In the genomic region with DNA sequence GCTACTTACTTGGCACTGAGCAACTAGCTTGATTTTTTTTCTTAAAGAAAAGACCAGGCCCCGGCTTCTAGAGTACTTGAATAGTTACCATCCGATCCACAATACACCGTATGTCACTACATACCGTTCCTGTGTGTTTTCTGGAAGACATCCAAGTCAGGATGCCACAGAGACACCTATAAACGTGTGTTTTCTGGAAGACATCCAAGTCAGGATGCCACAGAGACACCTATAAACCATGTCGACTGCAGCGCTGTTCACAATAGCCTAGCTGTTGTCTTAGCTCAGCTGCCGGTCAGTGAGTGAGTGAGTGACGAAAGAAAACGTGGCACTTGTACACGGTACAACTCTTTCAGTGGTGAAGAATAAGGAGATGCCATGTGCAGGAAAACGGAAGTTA, we compare ENCODE assay signal across 31 mouse cellular contexts. TPM values are rescaled to one million over a fixed set of nuclear protein-coding genes. Genes with fewer than 3 reads are reported as not detected.
A peak's percentile ranks its signal among the peaks of the same experiment; 100 is the strongest.
DNase-seq lines count a peak whose midpoint lies in the region; ATAC-seq and TF ChIP-seq lines count a peak whose summit lies in the region.
"Had no signal": no experiment of that assay in that cellular context is flagged by ENCODE, and none has a peak within 500 bp of the region (broad histone marks: within the 10 kb centered on the region; RNA-seq: fewer than 3 reads in every experiment).

No protein-coding gene starts in this region.

- H3K4me2 ChIP-seq in embryonic facial prominence, embryonic 14.5 days (ENCODE audit: low read depth, low read length) = no peak overlapping the region
- no peak overlapping the region for H3K4me2 ChIP-seq in lung, embryonic 14.5 days
- H3K4me2 ChIP-seq: embryonic facial prominence, embryonic 15.5 days; forebrain, embryonic 12.5 days; forebrain, embryonic 15.5 days; heart, embryonic 13.5 days; hindbrain, embryonic 12.5 days had no signal

- TF ChIP-seq POLR2A in embryonic fibroblast, embryonic 13.5 days (IDR thresholded peaks at IDR 0.05; ENCODE audit: low read depth, low read length) = no peak

- H3K27ac ChIP-seq in embryonic facial prominence, embryonic 14.5 days (replicated peaks; ENCODE audit: low read depth, low read length) = no peak overlapping the region
- no peak overlapping the region for H3K27ac ChIP-seq in embryonic facial prominence, embryonic 10.5 days (replicated peaks)
- H3K27ac ChIP-seq in lung, embryonic 14.5 days (ENCODE audit: low read depth) = no peak overlapping the region
- H3K27ac ChIP-seq in embryonic fibroblast, embryonic 13.5 days (ENCODE audit: insufficient read depth, low read length) = peak overlapping the region; percentile 86
- H3K27ac ChIP-seq: embryonic facial prominence, embryonic 15.5 days; forebrain, embryonic 12.5 days; forebrain, embryonic 15.5 days; heart, adult 2 months; heart, embryonic 10.5 days; heart, embryonic 13.5 days; hindbrain, embryonic 12.5 days had no signal

- H3K27me3 ChIP-seq in embryonic facial prominence, embryonic 14.5 days (replicated peaks; ENCODE audit: control insufficient read depth, insufficient read depth, low read length) = no peaks in the 10 kb centered on the region
- no peaks in the 10 kb centered on the region for H3K27me3 ChIP-seq in embryonic facial prominence, embryonic 10.5 days (replicated peaks; ENCODE audit: low read depth, poor library complexity, severe bottlenecking)
- no peaks in the 10 kb centered on the region for H3K27me3 ChIP-seq in lung, embryonic 14.5 days (ENCODE audit: insufficient read depth, low read length)
- H3K27me3 ChIP-seq: CH12.LX; embryonic facial prominence, embryonic 15.5 days; forebrain, embryonic 12.5 days; forebrain, embryonic 15.5 days; heart, embryonic 13.5 days; hindbrain, embryonic 12.5 days; Patski had no signal

- 55% methylated on average over 12 of the region's 12 CpGs for WGBS in embryonic facial prominence, embryonic 14.5 days
- 84% methylated on average over 12 of the region's 12 CpGs for WGBS in embryonic facial prominence, embryonic 10.5 days
- WGBS in lung, embryonic 14.5 days = 42% methylated on average over 12 of the region's 12 CpGs

- H3K4me3 ChIP-seq in embryonic facial prominence, embryonic 14.5 days (ENCODE audit: low read depth, low read length) = no peak overlapping the region
- no peak overlapping the region for H3K4me3 ChIP-seq in embryonic facial prominence, embryonic 10.5 days
- no peak overlapping the region for H3K4me3 ChIP-seq in lung, embryonic 14.5 days (ENCODE audit: low read depth, low read length)
- no peak overlapping the region for H3K4me3 ChIP-seq in embryonic fibroblast, embryonic 13.5 days (ENCODE audit: insufficient read depth, low read length)
- H3K4me3 ChIP-seq: embryonic facial prominence, embryonic 15.5 days; erythroblast, embryonic 14.5 days; forebrain, embryonic 12.5 days; forebrain, embryonic 15.5 days; heart, adult 2 months; heart, embryonic 10.5 days; heart, embryonic 13.5 days; hindbrain, embryonic 12.5 days had no signal

- H3K36me3 ChIP-seq in embryonic facial prominence, embryonic 14.5 days (ENCODE audit: control insufficient read depth, insufficient read depth, low read length) = no peaks in the 10 kb centered on the region
- no peaks in the 10 kb centered on the region for H3K36me3 ChIP-seq in embryonic facial prominence, embryonic 10.5 days (replicated peaks)
- no peaks in the 10 kb centered on the region for H3K36me3 ChIP-seq in lung, embryonic 14.5 days (ENCODE audit: insufficient read depth)
- H3K36me3 ChIP-seq: embryonic facial prominence, embryonic 15.5 days; forebrain, embryonic 12.5 days; forebrain, embryonic 15.5 days; G1E; heart, embryonic 10.5 days; heart, embryonic 13.5 days; hindbrain, embryonic 12.5 days had no signal

- TF ChIP-seq CTCF in lung, embryonic 14.5 days (IDR thresholded peaks at IDR 0.05; ENCODE audit: low read depth) = no peak
- TF ChIP-seq CTCF in embryonic fibroblast, embryonic 13.5 days (IDR thresholded peaks at IDR 0.05; ENCODE audit: borderline replicate concordance, insufficient read depth, low read length) = no peak

- H3K4me1 ChIP-seq in embryonic facial prominence, embryonic 14.5 days (ENCODE audit: control insufficient read depth, insufficient read depth, low read length) = no peaks in the 10 kb centered on the region
- H3K4me1 ChIP-seq in embryonic facial prominence, embryonic 10.5 days = no peaks in the 10 kb centered on the region
- H3K4me1 ChIP-seq in lung, embryonic 14.5 days (ENCODE audit: insufficient read depth) = no peaks in the 10 kb centered on the region
- peaks cover 7% of the 10 kb centered on the region for H3K4me1 ChIP-seq in embryonic fibroblast, embryonic 13.5 days (ENCODE audit: control insufficient read depth, insufficient read depth, low read length)
- H3K4me1 ChIP-seq: embryonic facial prominence, embryonic 15.5 days; forebrain, embryonic 12.5 days; forebrain, embryonic 15.5 days; heart, embryonic 10.5 days; hindbrain, embryonic 12.5 days had no signal

- peak; percentile 78 for DNase-seq in embryonic facial prominence, embryonic 14.5 days (ENCODE audit: low spot score)
- DNase-seq in embryonic facial prominence, embryonic 10.5 days (ENCODE audit: low spot score) = no peak
- peak; percentile 20 for DNase-seq in lung, embryonic 14.5 days
- no peak for DNase-seq in lung, postnatal 14 days
- peak; percentile 6 for DNase-seq in mesoderm, embryonic 11.5 days (ENCODE audit: low read depth, low spot score)
- no peak for DNase-seq in adrenal gland, postnatal 4 days (ENCODE audit: low spot score in 2 of 2)
- no peak for DNase-seq in thymus, postnatal 4 days
- DNase-seq: adrenal gland, postnatal 10 days; adrenal gland, postnatal 36 days; B cell, adult 2 months; cerebellum, adult 11-12 months; cerebellum, adult 8-10 months; cerebellum, postnatal 10 days; cerebellum, postnatal 36 days; embryo, embryonic 11 days; gastrocnemius, postnatal 25 days; heart, adult 2 months; heart, postnatal 14 days had no signal

- ATAC-seq in embryonic facial prominence, embryonic 14.5 days (ENCODE audit: low read depth) = peak; percentile 70
- ATAC-seq in lung, embryonic 14.5 days (ENCODE audit: insufficient read depth) = no peak
- ATAC-seq: forebrain, embryonic 15.5 days; hindbrain, embryonic 16.5 days; inflammation-experienced regulatory T-cells, adult 6 months; Patski had no signal

- no peak overlapping the region for H3K9ac ChIP-seq in embryonic facial prominence, embryonic 14.5 days (ENCODE audit: low read depth, low read length)
- no peak overlapping the region for H3K9ac ChIP-seq in lung, embryonic 14.5 days
- H3K9ac ChIP-seq: embryonic facial prominence, embryonic 15.5 days; forebrain, embryonic 12.5 days; forebrain, embryonic 15.5 days; heart, embryonic 13.5 days; hindbrain, embryonic 12.5 days had no signal

- H3K9me3 ChIP-seq in embryonic facial prominence, embryonic 14.5 days (ENCODE audit: control insufficient read depth, low read length) = no peaks in the 10 kb centered on the region
- no peaks in the 10 kb centered on the region for H3K9me3 ChIP-seq in embryonic facial prominence, embryonic 10.5 days
- H3K9me3 ChIP-seq in lung, embryonic 14.5 days (ENCODE audit: low read depth, low read length) = no peaks in the 10 kb centered on the region
- H3K9me3 ChIP-seq: embryonic facial prominence, embryonic 15.5 days; forebrain, embryonic 12.5 days; forebrain, embryonic 15.5 days; G1E; heart, embryonic 10.5 days; heart, embryonic 13.5 days; hindbrain, embryonic 12.5 days had no signal

RNA-seq across cellular contexts. Expression of gene Entpd1, which starts 13.8 kb away (rescaled TPM):
- polyA plus RNA-seq in embryonic facial prominence, embryonic 14.5 days (2014; fragmentation: Nextera tagmentation; extraction: Ambion mirVana) = 15.7 and 18.3 TPM in 2 replicates
- polyA plus RNA-seq in embryonic facial prominence, embryonic 10.5 days (2016; fragmentation: Nextera tagmentation; extraction: Ambion mirVana) = 3.1 and 3.3 TPM in 2 replicates
- 12.7 and 15.4 TPM in 2 replicates for polyA plus RNA-seq in lung, embryonic 14.5 days (2014; fragmentation: Nextera tagmentation; extraction: Ambion mirVana)
- 0.97 and 3.2 TPM in 2 replicates for polyA plus RNA-seq in embryonic fibroblast, embryonic 13.5 days (2011; ENCODE audit: insufficient read length, low read depth, missing spikeins)
- 10 to 100 TPM; 34.7 to 37.2 TPM for total RNA-seq in adrenal gland, postnatal 4 days (2021)
- polyA plus RNA-seq: G1E had no signal

RNA-seq across cellular contexts. Expression of gene Tctn3, which starts 13.9 kb away (rescaled TPM):
- polyA plus RNA-seq in embryonic facial prominence, embryonic 14.5 days (2014; fragmentation: Nextera tagmentation; extraction: Ambion mirVana) = 10.5 and 11.6 TPM in 2 replicates
- 10.0 and 11.5 TPM in 2 replicates for polyA plus RNA-seq in embryonic facial prominence, embryonic 10.5 days (2016; fragmentation: Nextera tagmentation; extraction: Ambion mirVana)
- polyA plus RNA-seq in lung, embryonic 14.5 days (2014; fragmentation: Nextera tagmentation; extraction: Ambion mirVana) = 10.4 and 11.2 TPM in 2 replicates
- 7.2 and 8.4 TPM in 2 replicates for polyA plus RNA-seq in embryonic fibroblast, embryonic 13.5 days (2011; ENCODE audit: insufficient read length, low read depth, missing spikeins)
- 1 to 10 TPM; 9.1 to 9.3 TPM for total RNA-seq in adrenal gland, postnatal 4 days (2021)

RNA-seq across cellular contexts. Expression of gene Aldh18a1, which starts 37.7 kb away (rescaled TPM):
- 62.5 and 73.1 TPM in 2 replicates for polyA plus RNA-seq in embryonic facial prominence, embryonic 14.5 days (2014; fragmentation: Nextera tagmentation; extraction: Ambion mirVana)
- polyA plus RNA-seq in embryonic facial prominence, embryonic 10.5 days (2016; fragmentation: Nextera tagmentation; extraction: Ambion mirVana) = 91.0 and 104 TPM in 2 replicates
- polyA plus RNA-seq in lung, embryonic 14.5 days (2014; fragmentation: Nextera tagmentation; extraction: Ambion mirVana) = 70.1 TPM in 2 replicates
- polyA plus RNA-seq in embryonic fibroblast, embryonic 13.5 days (2011; ENCODE audit: insufficient read length, low read depth, missing spikeins) = 118 and 166 TPM in 2 replicates
- 10 to 100 TPM; 27.7 to 38.2 TPM for total RNA-seq in adrenal gland, postnatal 4 days (2021)

Comparison
In these comparisons a context has a peak if more than half of its experiments do, and no peak if none do; other contexts are left out.
1. DNase-seq: peak in embryonic facial prominence, embryonic 14.5 days (single experiment), lung, embryonic 14.5 days (single experiment) and mesoderm, embryonic 11.5 days (single experiment); none in embryonic facial prominence, embryonic 10.5 days (single experiment), lung, postnatal 14 days (single experiment), adrenal gland, postnatal 4 days (0 of 2) and thymus, postnatal 4 days (single experiment).